Mouse (Mus musculus) neural tube, embryonic 13.5 days (tissue): ENCODE results near the gene Hoxd8. TPM values are rescaled to one million over a fixed set of nuclear protein-coding genes. Genes with fewer than 3 reads are reported as not detected.
A peak's percentile ranks its signal among the peaks of the same experiment; 100 is the strongest.

Source experiments
- ATAC-seq: fragments of 200-750 bp; cut with Nextera tagmentation; 2 replicates; pipeline ENCODE4 v1.8.0; 2017; ENCODE audit warnings: low read depth, mild to moderate bottlenecking, moderate TSS enrichment, moderate library complexity
- H3K27ac ChIP-seq: fragments of 300-500 bp; sonication (generic); replicated peaks from 2 replicates; pipeline ENCODE4 v1.5.1; 2015; ENCODE audit warnings: moderate library complexity, mild to moderate bottlenecking, inconsistent platforms
- H3K27me3 ChIP-seq: fragments of 300-500 bp; sonication (generic); 2 replicates; pipeline ENCODE4 v1.6.1; 2015; ENCODE audit warnings: mild to moderate bottlenecking, inconsistent platforms
- H3K36me3 ChIP-seq: fragments of 300-500 bp; sonication (generic); 2 replicates; pipeline ENCODE4 v1.6.1; 2015; ENCODE audit warnings: mild to moderate bottlenecking, inconsistent platforms
- H3K4me1 ChIP-seq: fragments of 300-500 bp; sonication (generic); replicated peaks from 2 replicates; pipeline ENCODE4 v1.6.1; 2015; ENCODE audit warnings: inconsistent platforms
- H3K4me2 ChIP-seq: fragments of 300-500 bp; sonication (generic); 2 replicates; pipeline ENCODE4 v1.6.1; 2015; ENCODE audit warnings: inconsistent platforms, mild to moderate bottlenecking, moderate library complexity
- H3K4me3 ChIP-seq: fragments of 300-500 bp; sonication (generic); 2 replicates; pipeline ENCODE4 v1.5.1; 2015; ENCODE audit warnings: mild to moderate bottlenecking, inconsistent platforms
- H3K9ac ChIP-seq: fragments of 300-500 bp; sonication (generic); 2 replicates; pipeline ENCODE4 v1.6.1; 2015; ENCODE audit warnings: moderate library complexity, mild to moderate bottlenecking, inconsistent platforms
- H3K9me3 ChIP-seq: fragments of 300-500 bp; sonication (generic); 2 replicates; pipeline ENCODE4 v1.6.1; 2016; ENCODE audit warnings: inconsistent platforms
- WGBS: fragments of 180-500 bp; shearing (Covaris S2); methylation state at CpG from one replicate; pipeline ENCODE4 v1.1.7; 2015; 5-methylcytosine and 5-hydroxymethylcytosine counted together
- polyA plus RNA-seq: library from polyadenylated mRNA; unstranded; fragments of >200 nt; fragmentation: Nextera tagmentation; extraction: Ambion mirVana; gene quantifications from 2 replicates; pipeline ENCODE4 v1.2.1, GENCODE M21; 2015

The Hoxd8 gene
- polyA plus RNA-seq, 1 experiment from 2014 or later: 22.8 TPM

- no peaks in the 10 kb centered on the region for H3K9me3 ChIP-seq
- H3K36me3 ChIP-seq: no peaks in the 10 kb centered on the region
- H3K9ac ChIP-seq: peak overlapping the region; percentile 75
- peaks cover 12% of the 10 kb centered on the region for H3K4me1 ChIP-seq
- peak overlapping the region; percentile 44 for H3K4me2 ChIP-seq
- H3K27me3 ChIP-seq: peaks cover 99% of the 10 kb centered on the region
- H3K4me3 ChIP-seq: peak overlapping the region; percentile 42
- under 1% methylated on average over 21 of the region's 21 CpGs for WGBS
- H3K27ac ChIP-seq: peak overlapping the region; percentile 82
- no peak for ATAC-seq
Observed at GRCm38 (mm10) chr2:74680561-74681398, 23.6 kb upstream of the Hoxd8 start.

GRCm38 (mm10) chr2:74681594-74682531, 22.6 kb upstream of the Hoxd8 start:
- Histone ChIP-seq H3K27me3 (peaks cover 96% of the 10 kb centered on the region), H3K27ac (peak overlapping the region; percentile 82)

GRCm38 (mm10) chr2:74682796-74683195, 21.6 kb upstream of the Hoxd8 start:
- Histone ChIP-seq H3K4me3 (peak overlapping the region; percentile 42), H3K27ac (peak overlapping the region; percentile 82), H3K9me3 (no peaks in the 10 kb centered on the region), H3K4me1 (peaks cover 12% of the 10 kb centered on the region), H3K9ac (peak overlapping the region; percentile 75), H3K27me3 (peaks cover 96% of the 10 kb centered on the region), H3K4me2 (peak overlapping the region; percentile 44), H3K36me3 (no peaks in the 10 kb centered on the region)
- under 1% methylated on average over 37 of the region's 51 CpGs for WGBS
- no peak for ATAC-seq

More at GRCm38 (mm10) chr2:74681594-74682531, 22.6 kb upstream of the Hoxd8 start:
- Histone ChIP-seq H3K4me1 (peaks cover 12% of the 10 kb centered on the region), H3K4me3 (peak overlapping the region; percentile 42), H3K36me3 (no peaks in the 10 kb centered on the region), H3K9ac (peak overlapping the region; percentile 75), H3K4me2 (peak overlapping the region; percentile 44), H3K9me3 (no peaks in the 10 kb centered on the region)
- ATAC-seq: peak; percentile 47
- under 1% methylated on average over 78 of the region's 78 CpGs for WGBS

GRCm38 (mm10) chr2:74683471-74683951, 20.9 kb upstream of the Hoxd8 start:
- Histone ChIP-seq H3K27me3 (peaks cover 96% of the 10 kb centered on the region), H3K4me3 (peak overlapping the region; percentile 42), H3K36me3 (no peaks in the 10 kb centered on the region), H3K9ac (peak overlapping the region; percentile 75), H3K9me3 (no peaks in the 10 kb centered on the region), H3K4me2 (peak overlapping the region; percentile 44), H3K4me1 (peaks cover 12% of the 10 kb centered on the region), H3K27ac (peak overlapping the region; percentile 59; the same call in 1 of the 2 replicates)
- ATAC-seq: no peak
- WGBS: under 1% methylated on average over 18 of the region's 18 CpGs

GRCm38 (mm10) chr2:74684106-74684505, 20.3 kb upstream of the Hoxd8 start:
- no peaks in the 10 kb centered on the region for H3K36me3 ChIP-seq
- H3K4me2 ChIP-seq: peak overlapping the region; percentile 44
- 3% methylated on average over 12 of the region's 12 CpGs for WGBS
- no peak for ATAC-seq
- H3K27ac ChIP-seq: 0 out of 2 replicates have a peak overlapping the region, but pooled peaks have one; percentile 59
- peak overlapping the region; percentile 75 for H3K9ac ChIP-seq
- H3K27me3 ChIP-seq: peaks cover 96% of the 10 kb centered on the region
- H3K4me1 ChIP-seq: peaks cover 12% of the 10 kb centered on the region
- H3K4me3 ChIP-seq: peak overlapping the region; percentile 42
- H3K9me3 ChIP-seq: no peaks in the 10 kb centered on the region

- WGBS: 7% methylated on average over 4 of the region's 4 CpGs
- no peak for ATAC-seq
- H3K4me2 ChIP-seq: peak overlapping the region; percentile 44
- H3K4me3 ChIP-seq: peak overlapping the region; percentile 42
- H3K9me3 ChIP-seq: no peaks in the 10 kb centered on the region
- no peak overlapping the region for H3K27ac ChIP-seq
- H3K9ac ChIP-seq: no peak overlapping the region; the same call in 1 of the 2 replicates
- peaks cover 16% of the 10 kb centered on the region for H3K4me1 ChIP-seq
- H3K27me3 ChIP-seq: peaks cover 96% of the 10 kb centered on the region
- H3K36me3 ChIP-seq: no peaks in the 10 kb centered on the region
Observed at GRCm38 (mm10) chr2:74685059-74685603, 19.3 kb upstream of the Hoxd8 start.

GRCm38 (mm10) chr2:74686301-74686987, 18.0 kb upstream of the Hoxd8 start:
- H3K27me3 ChIP-seq: peaks cover 93% of the 10 kb centered on the region
- 4% methylated on average over 17 of the region's 17 CpGs for WGBS

GRCm38 (mm10) chr2:74686988-74687697, 17.3 kb upstream of the Hoxd8 start:
- peak overlapping the region; percentile 54 for H3K4me2 ChIP-seq
- peak overlapping the region; percentile 71 for H3K27ac ChIP-seq
- H3K4me1 ChIP-seq: peaks cover 21% of the 10 kb centered on the region
- no peak for ATAC-seq
- peak overlapping the region; percentile 33 for H3K4me3 ChIP-seq
- H3K27me3 ChIP-seq: peaks cover 93% of the 10 kb centered on the region
- no peaks in the 10 kb centered on the region for H3K36me3 ChIP-seq
- under 1% methylated on average over 27 of the region's 27 CpGs for WGBS
- no peaks in the 10 kb centered on the region for H3K9me3 ChIP-seq
- H3K9ac ChIP-seq: peak overlapping the region; percentile 73

More at GRCm38 (mm10) chr2:74686301-74686987, 18.0 kb upstream of the Hoxd8 start:
- ATAC-seq: no peak
- Histone ChIP-seq H3K27ac (peak overlapping the region; percentile 71; the same call in 1 of the 2 replicates), H3K4me3 (peak overlapping the region; percentile 33), H3K4me1 (peaks cover 19% of the 10 kb centered on the region), H3K9me3 (no peaks in the 10 kb centered on the region), H3K9ac (peak overlapping the region; percentile 73), H3K36me3 (no peaks in the 10 kb centered on the region), H3K4me2 (peak overlapping the region; percentile 54)

GRCm38 (mm10) chr2:74687698-74688555, 16.5 kb upstream of the Hoxd8 start:
- no peak for ATAC-seq
- WGBS: 1% methylated on average over 31 of the region's 31 CpGs
- Histone ChIP-seq H3K4me3 (peak overlapping the region; percentile 33), H3K27ac (peak overlapping the region; percentile 71), H3K4me2 (peak overlapping the region; percentile 54), H3K9me3 (no peaks in the 10 kb centered on the region), H3K36me3 (no peaks in the 10 kb centered on the region), H3K27me3 (peaks cover 95% of the 10 kb centered on the region), H3K9ac (peak overlapping the region; percentile 73), H3K4me1 (peaks cover 21% of the 10 kb centered on the region)
